Mouse (Mus musculus): ENCODE measurements around the gene Tbc1d22a. TPM values are rescaled to one million over a fixed set of nuclear protein-coding genes. Genes with fewer than 3 reads are reported as not detected.

Tbc1d22a gene
- polyA plus RNA-seq, 2 experiments: 8.7 to 15.5 TPM

GRCm38 (mm10) chr15:86200169-86200568, 14.1 kb upstream of the Tbc1d22a start:
- H3K27me3 ChIP-seq (ENCODE audit: control insufficient read depth, insufficient read depth, low read length): no peaks in the 10 kb centered on the region
- no peak overlapping the region for H3K9ac ChIP-seq (ENCODE audit: low read depth, low read length, severe bottlenecking)
- H3K4me1 ChIP-seq (ENCODE audit: control insufficient read depth, insufficient read depth, low read length): peaks cover 4% of the 10 kb centered on the region; the same call in 1 of the 2 replicates
- WGBS: 52% methylated on average over 4 of the region's 4 CpGs
- no peak overlapping the region for H3K27ac ChIP-seq (replicated peaks; ENCODE audit: low read depth, low read length)
- TF ChIP-seq POLR2A (IDR thresholded peaks at IDR 0.05; ENCODE audit: borderline replicate concordance, extremely low read depth, insufficient read depth, insufficient read length): no peak
- no peak overlapping the region for H3K4me2 ChIP-seq (replicated peaks; ENCODE audit: low read depth, low read length, severe bottlenecking)
- H3K4me3 ChIP-seq (replicated peaks; ENCODE audit: low read length): no peak overlapping the region
- no peaks in the 10 kb centered on the region for H3K9me3 ChIP-seq (ENCODE audit: control insufficient read depth, low read length)
- ATAC-seq (ENCODE audit: low FRiP score, low read depth) (no peak), DNase-seq (ENCODE audit: low spot score) (no peak)
- no peaks in the 10 kb centered on the region for H3K36me3 ChIP-seq (ENCODE audit: control insufficient read depth, insufficient read depth, low read length)

GRCm38 (mm10) chr15:86201095-86201494, 13.2 kb upstream of the Tbc1d22a start:
- peaks cover 4% of the 10 kb centered on the region; the same call in 1 of the 2 replicates for H3K4me1 ChIP-seq (ENCODE audit: control insufficient read depth, insufficient read depth, low read length)
- no peaks in the 10 kb centered on the region for H3K36me3 ChIP-seq (ENCODE audit: control insufficient read depth, insufficient read depth, low read length)
- WGBS: 53% methylated on average over 4 of the region's 4 CpGs
- H3K4me2 ChIP-seq (replicated peaks; ENCODE audit: low read depth, low read length, severe bottlenecking): no peak overlapping the region
- no peak overlapping the region for H3K27ac ChIP-seq (replicated peaks; ENCODE audit: low read depth, low read length)
- TF ChIP-seq POLR2A (IDR thresholded peaks at IDR 0.05; ENCODE audit: borderline replicate concordance, extremely low read depth, insufficient read depth, insufficient read length): no peak
- H3K4me3 ChIP-seq (replicated peaks; ENCODE audit: low read length): no peak overlapping the region
- no peak overlapping the region for H3K9ac ChIP-seq (ENCODE audit: low read depth, low read length, severe bottlenecking)
- H3K27me3 ChIP-seq (ENCODE audit: control insufficient read depth, insufficient read depth, low read length): no peaks in the 10 kb centered on the region
- ATAC-seq (ENCODE audit: low FRiP score, low read depth) (no peak), DNase-seq (ENCODE audit: low spot score) (no peak)
- H3K9me3 ChIP-seq (ENCODE audit: control insufficient read depth, low read length): no peaks in the 10 kb centered on the region

DNA sequence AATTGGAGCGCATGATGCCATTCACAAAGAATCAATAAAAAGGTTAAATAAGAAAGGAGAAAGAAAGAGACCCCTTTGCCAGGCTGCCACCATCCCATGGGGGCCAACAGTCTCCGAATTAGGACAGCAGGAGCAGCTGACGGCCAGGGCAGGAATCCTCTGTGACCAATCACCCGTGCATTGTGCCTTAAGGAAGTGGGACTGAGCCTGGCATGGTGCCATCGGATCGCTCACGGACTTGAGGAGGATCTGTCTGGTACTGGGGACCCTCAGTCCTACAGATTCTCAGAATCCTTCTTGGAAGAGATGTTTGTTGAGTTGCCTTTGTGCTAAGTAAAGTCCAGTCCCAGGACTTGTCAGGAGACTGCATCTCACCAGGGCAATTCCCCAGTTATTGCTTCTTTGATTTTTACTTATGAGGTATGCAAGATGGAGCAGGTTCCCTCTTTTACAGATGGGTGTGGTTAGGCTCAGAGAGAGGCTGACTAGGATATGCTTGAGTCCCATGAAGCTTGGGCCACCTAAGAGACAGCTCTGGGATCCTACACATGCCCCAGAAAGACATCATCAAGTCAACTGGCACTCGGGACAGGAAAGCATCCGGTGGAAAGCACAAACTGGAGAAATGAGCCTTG, 12.4 kb upstream of the Tbc1d22a start:
- Histone ChIP-seq H3K27ac (replicated peaks; ENCODE audit: low read depth, low read length) (no peak overlapping the region), H3K4me3 (replicated peaks; ENCODE audit: low read length) (no peak overlapping the region), H3K4me2 (replicated peaks; ENCODE audit: low read depth, low read length, severe bottlenecking) (no peak overlapping the region), H3K9me3 (ENCODE audit: control insufficient read depth, low read length) (no peaks in the 10 kb centered on the region), H3K9ac (ENCODE audit: low read depth, low read length, severe bottlenecking) (no peak overlapping the region), H3K27me3 (ENCODE audit: control insufficient read depth, insufficient read depth, low read length) (no peaks in the 10 kb centered on the region), H3K36me3 (ENCODE audit: control insufficient read depth, insufficient read depth, low read length) (no peaks in the 10 kb centered on the region), H3K4me1 (ENCODE audit: control insufficient read depth, insufficient read depth, low read length) (peaks cover 4% of the 10 kb centered on the region; the same call in 1 of the 2 replicates)
- DNase-seq (ENCODE audit: low spot score) (no peak), ATAC-seq (ENCODE audit: low FRiP score, low read depth) (no peak)
- 76% methylated on average over 9 of the region's 9 CpGs for WGBS
- no peak for TF ChIP-seq POLR2A (IDR thresholded peaks at IDR 0.05; ENCODE audit: borderline replicate concordance, extremely low read depth, insufficient read depth, insufficient read length)

DNA sequence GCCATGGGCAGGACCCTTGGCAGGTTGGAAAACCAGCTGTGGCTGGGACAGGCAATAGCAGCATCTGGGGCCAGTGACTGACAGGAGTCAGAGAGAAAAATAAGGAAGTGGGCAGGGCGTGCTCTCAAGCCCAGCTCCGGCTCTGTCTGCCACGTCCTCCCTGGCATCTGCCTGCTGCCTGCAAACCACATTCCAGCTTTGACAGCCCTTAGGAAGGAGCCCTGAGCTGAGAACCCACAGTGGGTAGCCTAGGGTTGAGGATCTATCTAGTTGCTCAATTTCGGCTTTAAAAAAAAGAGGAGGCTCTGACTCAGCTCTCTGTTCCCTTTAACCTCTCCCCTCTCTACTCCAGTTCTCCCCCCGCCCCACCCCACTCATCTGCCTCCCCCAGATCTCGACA, 11.6 kb upstream of the Tbc1d22a start:
- Histone ChIP-seq H3K4me1 (ENCODE audit: control insufficient read depth, insufficient read depth, low read length) (peaks cover 4% of the 10 kb centered on the region; the same call in 1 of the 2 replicates), H3K4me2 (replicated peaks; ENCODE audit: low read depth, low read length, severe bottlenecking) (no peak overlapping the region), H3K36me3 (ENCODE audit: control insufficient read depth, insufficient read depth, low read length) (no peaks in the 10 kb centered on the region), H3K9me3 (ENCODE audit: control insufficient read depth, low read length) (no peaks in the 10 kb centered on the region), H3K9ac (ENCODE audit: low read depth, low read length, severe bottlenecking) (no peak overlapping the region), H3K27ac (replicated peaks; ENCODE audit: low read depth, low read length) (no peak overlapping the region), H3K27me3 (ENCODE audit: control insufficient read depth, insufficient read depth, low read length) (no peaks in the 10 kb centered on the region), H3K4me3 (replicated peaks; ENCODE audit: low read length) (no peak overlapping the region)
- no peak for TF ChIP-seq POLR2A (IDR thresholded peaks at IDR 0.05; ENCODE audit: borderline replicate concordance, extremely low read depth, insufficient read depth, insufficient read length)
- ATAC-seq (ENCODE audit: low FRiP score, low read depth): no peak
- DNase-seq (ENCODE audit: low spot score): no peak
- WGBS: 40% methylated on average over 6 of the region's 6 CpGs

DNA sequence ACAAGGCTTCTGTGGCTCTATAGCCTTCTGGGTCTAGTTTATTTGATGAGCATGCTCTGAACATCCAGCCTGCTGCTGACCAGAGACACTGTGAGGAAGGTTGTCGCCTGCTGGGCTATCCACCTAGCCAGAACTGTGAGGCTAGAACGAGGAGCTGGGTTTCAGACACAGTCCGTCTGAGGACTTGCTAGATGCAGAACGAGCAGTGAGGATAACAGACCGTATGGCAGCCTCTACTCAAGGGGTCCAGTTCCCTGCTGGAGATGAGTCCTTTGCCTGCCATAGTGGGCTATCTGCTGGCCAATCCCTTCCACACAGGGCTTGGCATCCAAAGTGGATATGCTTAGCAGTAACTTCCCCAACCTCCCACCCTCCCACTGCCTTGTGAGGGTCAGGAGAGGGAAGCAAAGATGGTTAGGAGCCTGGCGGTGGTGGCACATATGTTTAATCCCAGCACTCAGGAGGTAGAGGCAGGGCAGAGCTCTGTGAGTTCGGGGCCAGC, 10.9 kb upstream of the Tbc1d22a start:
- DNase-seq (ENCODE audit: low spot score) (no peak), ATAC-seq (ENCODE audit: low FRiP score, low read depth) (no peak)
- Histone ChIP-seq H3K4me2 (replicated peaks; ENCODE audit: low read depth, low read length, severe bottlenecking) (no peak overlapping the region), H3K4me3 (replicated peaks; ENCODE audit: low read length) (no peak overlapping the region), H3K27ac (replicated peaks; ENCODE audit: low read depth, low read length) (no peak overlapping the region), H3K9me3 (ENCODE audit: control insufficient read depth, low read length) (no peaks in the 10 kb centered on the region), H3K27me3 (ENCODE audit: control insufficient read depth, insufficient read depth, low read length) (no peaks in the 10 kb centered on the region), H3K9ac (ENCODE audit: low read depth, low read length, severe bottlenecking) (no peak overlapping the region), H3K4me1 (ENCODE audit: control insufficient read depth, insufficient read depth, low read length) (peaks cover 4% of the 10 kb centered on the region; the same call in 1 of the 2 replicates), H3K36me3 (ENCODE audit: control insufficient read depth, insufficient read depth, low read length) (no peaks in the 10 kb centered on the region)
- WGBS: 79% methylated on average over 7 of the region's 7 CpGs
- no peak for TF ChIP-seq POLR2A (IDR thresholded peaks at IDR 0.05; ENCODE audit: borderline replicate concordance, extremely low read depth, insufficient read depth, insufficient read length)
